Mouse (Mus musculus): ENCODE measurements at regions not wholly inside any gene's neighbourhood (a gene's known extent, or its start where the extent isn't known, plus 50 kb on each side); places are given as distances from the start of the nearest gene placed in this dataset.

GRCm38 (mm10) chr16:78237641-78238051 lies 63.6 kb upstream of the Cxadr start:
- TF ChIP-seq CTCF (IDR thresholded peaks at IDR 0.05; ENCODE audit: low read depth) (no peak), EP300 (IDR thresholded peaks at IDR 0.05; ENCODE audit: low read depth) (no peak)

Data from liver, embryonic 14.5 days (tissue).